Mouse (Mus musculus) small intestine, adult 2 months (tissue): ENCODE measurements around the gene Rhno1.

Experiments used
- CTCF ChIP-seq: fragments of 200-500 bp; IDR thresholded peaks from 2 replicates; pipeline ENCODE4 v1.5.1; 2012; ENCODE audit warnings: low read depth, mild to moderate bottlenecking, control low read depth, inconsistent platforms, low read length, moderate library complexity, mixed read lengths; ENCODE audit not compliant: insufficient replicate concordance, insufficient read length; ENCODE audit errors: extremely low read depth
- POLR2A ChIP-seq: fragments of 200-500 bp; IDR thresholded peaks from 2 replicates; pipeline ENCODE4 v1.6.1; 2012; ENCODE audit warnings: low read depth, mild to moderate bottlenecking, control low read depth, inconsistent platforms, low read length, moderate library complexity

GRCm38 (mm10) chr6:128355201-128355681, 7.5 kb downstream of the Rhno1 start:
- TF ChIP-seq POLR2A (no peak), CTCF (no peak)
